Mouse (Mus musculus) hindbrain, embryonic 11.5 days (tissue): Measurements from ENCODE around the gene Ccdc32. TPM values are rescaled to one million over a fixed set of nuclear protein-coding genes. Genes with fewer than 3 reads are reported as not detected.
A peak's percentile ranks its signal among the peaks of the same experiment; 100 is the strongest.

ENCODE experiments used
- ATAC-seq: fragments of 200-750 bp; cut with Nextera tagmentation; 2 replicates; pipeline ENCODE4 v1.8.0; 2017; ENCODE audit warnings: mild to moderate bottlenecking, moderate TSS enrichment, moderate library complexity; ENCODE audit not compliant: low FRiP score
- DNase-seq: peaks from one replicate; pipeline ENCODE4 v3.0.0-alpha.2; 2015; ENCODE audit warnings: low spot score
- H3K27ac ChIP-seq: fragments of 300-500 bp; sonication (generic); 2 replicates; pipeline ENCODE4 v1.5.1; 2014; ENCODE audit warnings: mild to moderate bottlenecking, low read depth, low read length
- H3K27me3 ChIP-seq: fragments of 300-500 bp; sonication (generic); 2 replicates; pipeline ENCODE4 v1.6.1; 2014; ENCODE audit warnings: mild to moderate bottlenecking, low read length, moderate library complexity, mixed read lengths; ENCODE audit not compliant: control insufficient read depth, insufficient read depth
- H3K36me3 ChIP-seq: fragments of 300-500 bp; sonication (generic); 2 replicates; pipeline ENCODE4 v1.6.1; 2014; ENCODE audit warnings: mild to moderate bottlenecking, low read length, moderate library complexity, mixed read lengths; ENCODE audit not compliant: control insufficient read depth, insufficient read depth
- H3K4me1 ChIP-seq: fragments of 300-500 bp; sonication (generic); replicated peaks from 2 replicates; pipeline ENCODE4 v1.6.1; 2014; ENCODE audit warnings: low read length, mixed read lengths; ENCODE audit not compliant: control insufficient read depth, insufficient read depth
- H3K4me2 ChIP-seq: fragments of 300-500 bp; sonication (generic); replicated peaks from 2 replicates; pipeline ENCODE4 v1.6.1; 2014; ENCODE audit warnings: mild to moderate bottlenecking, low read depth, low read length
- H3K4me3 ChIP-seq: fragments of 300-500 bp; sonication (generic); 2 replicates; pipeline ENCODE4 v1.5.1; 2014; ENCODE audit warnings: low read depth, low read length
- H3K9ac ChIP-seq: fragments of 300-500 bp; sonication (generic); 2 replicates; pipeline ENCODE4 v1.6.1; 2014; ENCODE audit warnings: low read depth, low read length
- H3K9me3 ChIP-seq: fragments of 300-500 bp; sonication (generic); 2 replicates; pipeline ENCODE4 v1.6.1; 2016; ENCODE audit warnings: low read length; ENCODE audit not compliant: control insufficient read depth
- WGBS: fragments of 180-500 bp; shearing (Covaris S2); extraction: QIAGEN DNeasy Blood & Tissue Kit; methylation state at CpG from one replicate; pipeline ENCODE4 v1.1.7; 2014; 5-methylcytosine and 5-hydroxymethylcytosine counted together
- polyA plus RNA-seq: library from polyadenylated mRNA; unstranded; fragments of >200 nt; fragmentation: Nextera tagmentation; extraction: Ambion mirVana; gene quantifications from 2 replicates; pipeline ENCODE4 v1.2.1, GENCODE M21; 2014

Gene Ccdc32
- polyA plus RNA-seq, 1 experiment from 2014 or later: 23.3 TPM

DNA sequence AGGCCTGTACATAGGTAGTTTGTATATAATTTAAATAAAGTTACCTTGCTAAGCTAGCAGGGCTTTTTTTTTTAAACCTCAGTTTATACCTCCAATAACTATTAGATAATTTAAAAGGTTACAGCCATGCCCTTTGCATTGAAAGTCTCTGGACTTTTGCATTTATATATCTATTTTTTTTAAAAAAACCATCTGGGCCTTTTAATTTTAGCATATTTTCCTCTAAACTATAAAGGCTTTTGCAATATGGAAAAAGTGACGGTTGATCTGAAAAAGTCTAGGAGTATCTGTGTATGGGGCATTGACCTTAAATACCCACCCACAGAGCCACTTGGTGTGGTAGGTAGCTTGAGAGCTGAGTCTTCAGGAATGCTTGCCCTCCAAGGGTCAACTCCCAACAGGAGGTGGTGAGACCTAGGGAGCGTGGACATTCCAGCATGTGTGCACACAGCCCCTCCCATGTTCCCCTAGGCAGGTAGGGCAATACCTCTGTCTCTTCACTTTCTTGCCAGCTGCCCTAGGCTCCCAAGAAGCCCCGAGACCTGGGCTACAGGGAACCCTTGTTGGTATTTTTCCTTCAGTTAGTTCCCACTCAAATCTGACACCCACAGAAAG is 30.1 kb downstream of the Ccdc32 start:
- H3K4me3 ChIP-seq: no peak overlapping the region
- no peak overlapping the region for H3K27ac ChIP-seq
- DNase-seq (no peak), ATAC-seq (no peak)
- H3K4me2 ChIP-seq: no peak overlapping the region
- H3K9me3 ChIP-seq: no peaks in the 10 kb centered on the region
- no peaks in the 10 kb centered on the region for H3K4me1 ChIP-seq
- WGBS: 54% methylated on average over 3 of the region's 3 CpGs
- no peak overlapping the region for H3K9ac ChIP-seq
- no peaks in the 10 kb centered on the region for H3K36me3 ChIP-seq
- no peaks in the 10 kb centered on the region for H3K27me3 ChIP-seq

DNA sequence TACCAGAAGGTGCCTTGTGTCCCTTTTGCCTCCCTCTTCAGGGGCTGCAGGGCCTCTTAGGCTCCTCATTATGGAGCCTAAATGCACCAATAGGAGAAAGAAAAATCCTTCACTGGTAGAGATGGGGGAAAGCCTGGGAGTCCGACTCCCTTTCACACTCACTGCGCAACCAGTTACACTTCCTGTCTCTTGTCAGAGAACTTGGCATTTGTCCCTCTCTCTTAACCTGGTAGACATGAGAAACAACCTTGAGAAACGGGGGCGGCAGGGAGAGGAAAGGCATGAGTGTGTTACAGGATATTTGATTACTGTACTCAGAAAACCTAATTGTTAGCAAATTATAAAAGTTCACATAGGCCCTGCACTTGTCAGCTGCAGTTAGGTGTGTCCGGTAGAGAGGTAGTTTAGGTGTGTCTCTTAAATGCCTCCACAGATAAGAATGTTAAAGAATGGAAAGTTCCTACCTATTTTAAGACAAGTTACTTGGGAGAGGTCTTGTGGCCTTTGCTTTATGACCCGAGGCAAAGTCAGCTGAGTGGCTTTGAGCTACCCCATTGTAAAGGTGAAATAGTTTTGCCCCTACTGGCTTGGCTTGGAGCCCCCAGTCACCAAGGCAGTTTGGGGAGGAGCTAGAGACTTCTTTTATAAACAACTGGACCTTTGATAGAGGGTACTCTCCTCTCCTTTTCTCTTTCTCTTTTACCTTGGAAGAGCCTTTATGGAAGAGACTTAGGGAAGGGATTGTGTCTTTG is 30.9 kb downstream of the Ccdc32 start:
- WGBS: 83% methylated on average over 6 of the region's 6 CpGs
- no peak overlapping the region for H3K27ac ChIP-seq
- no peaks in the 10 kb centered on the region for H3K4me1 ChIP-seq
- H3K36me3 ChIP-seq: no peaks in the 10 kb centered on the region
- no peak overlapping the region for H3K4me3 ChIP-seq
- no peaks in the 10 kb centered on the region for H3K27me3 ChIP-seq
- no peaks in the 10 kb centered on the region for H3K9me3 ChIP-seq
- no peak overlapping the region for H3K4me2 ChIP-seq
- H3K9ac ChIP-seq: no peak overlapping the region
- no peak for ATAC-seq
- DNase-seq: no peak

DNA sequence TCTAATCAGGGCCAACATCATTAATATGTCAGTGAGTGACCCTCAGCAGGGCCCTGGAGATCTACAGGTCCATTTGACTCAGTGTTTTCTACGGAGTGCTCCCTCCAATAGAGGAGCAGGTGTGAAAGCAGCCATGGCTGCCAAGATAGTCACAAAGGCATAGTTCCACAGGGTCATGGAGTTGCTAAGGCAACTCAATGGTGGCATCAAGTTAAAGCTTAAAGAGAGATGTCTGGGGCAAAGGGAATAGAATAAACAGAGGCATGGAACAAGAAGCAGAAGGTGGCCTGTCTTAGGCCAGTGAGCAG is 32.4 kb downstream of the Ccdc32 start:
- Histone ChIP-seq H3K4me3 (no peak overlapping the region), H3K4me1 (no peaks in the 10 kb centered on the region), H3K9ac (no peak overlapping the region), H3K27ac (no peak overlapping the region), H3K27me3 (no peaks in the 10 kb centered on the region), H3K36me3 (no peaks in the 10 kb centered on the region), H3K9me3 (no peaks in the 10 kb centered on the region), H3K4me2 (no peak overlapping the region)
- no peak for DNase-seq
- WGBS: 31% methylated on average over 1 of the region's 1 CpGs
- ATAC-seq: no peak

DNA sequence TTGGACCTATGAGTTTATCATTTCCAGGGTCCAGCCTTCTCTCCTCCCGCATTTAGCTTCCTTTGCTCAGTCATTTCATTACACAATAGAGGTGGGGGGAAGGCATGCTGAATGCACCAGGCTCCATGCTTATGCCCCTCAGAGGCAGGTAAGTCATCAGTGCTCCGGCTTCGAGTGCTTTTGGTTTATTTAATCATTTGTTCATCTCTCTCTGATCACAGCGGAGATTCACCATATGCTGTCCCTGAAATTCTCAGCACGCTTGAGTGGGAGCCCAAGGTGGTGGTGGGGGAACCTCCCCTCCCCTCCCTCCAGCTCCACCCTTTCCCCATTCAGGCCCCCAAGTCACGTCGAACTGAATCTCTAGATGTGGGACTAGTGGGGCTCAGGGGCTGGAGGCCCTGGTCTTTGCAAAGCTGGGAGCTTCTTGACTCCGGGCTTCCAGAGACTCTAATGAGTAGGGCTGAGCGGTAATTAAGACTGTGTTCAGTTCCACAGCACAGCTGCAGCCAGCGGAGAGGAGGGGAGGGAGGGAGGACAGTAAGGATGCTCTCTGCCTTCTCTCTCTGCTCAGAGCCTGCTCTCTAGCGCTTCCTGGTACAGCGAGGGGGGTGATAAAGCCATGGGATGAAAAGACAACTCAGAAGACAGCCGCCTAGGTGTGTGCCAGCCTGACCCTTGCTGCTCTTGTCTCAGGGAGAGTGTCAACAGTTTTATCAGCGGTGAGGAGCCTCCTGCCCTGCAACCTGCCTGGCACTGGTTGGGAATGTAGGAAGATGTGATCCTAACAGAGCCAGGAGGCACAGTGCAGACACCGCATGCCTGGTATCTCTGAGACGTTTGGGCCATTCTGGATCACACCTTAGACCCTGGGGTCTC is 33.0 kb downstream of the Ccdc32 start:
- no peaks in the 10 kb centered on the region for H3K4me1 ChIP-seq
- DNase-seq (no peak), ATAC-seq (peak; percentile 38; the same call in 1 of the 2 replicates)
- no peaks in the 10 kb centered on the region for H3K36me3 ChIP-seq
- no peak overlapping the region for H3K27ac ChIP-seq
- no peak overlapping the region for H3K4me3 ChIP-seq
- 53% methylated on average over 16 of the region's 16 CpGs for WGBS
- H3K9me3 ChIP-seq: no peaks in the 10 kb centered on the region
- no peak overlapping the region for H3K9ac ChIP-seq
- no peaks in the 10 kb centered on the region for H3K27me3 ChIP-seq
- no peak overlapping the region for H3K4me2 ChIP-seq

DNA sequence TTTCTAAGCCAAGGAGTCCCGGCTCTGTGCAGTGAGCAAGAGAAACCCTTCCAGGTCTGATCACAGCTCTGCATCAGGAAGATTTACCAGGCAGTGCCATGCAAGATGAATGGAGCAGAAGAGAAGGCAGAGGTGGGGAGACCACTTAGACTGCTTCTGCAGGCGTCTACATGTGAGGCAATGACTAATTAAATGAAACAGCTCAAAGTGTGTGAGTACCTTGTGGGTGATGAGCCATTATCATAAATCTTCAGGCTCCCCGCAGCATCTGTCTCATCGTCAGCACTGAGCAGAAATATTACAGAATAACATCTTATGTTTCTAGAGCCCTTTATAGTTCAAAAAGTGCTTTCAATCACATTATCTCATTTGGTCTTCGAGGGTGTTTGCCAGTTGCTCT is 33.7 kb downstream of the Ccdc32 start:
- Histone ChIP-seq H3K27me3 (no peaks in the 10 kb centered on the region), H3K27ac (no peak overlapping the region), H3K36me3 (no peaks in the 10 kb centered on the region), H3K4me1 (no peaks in the 10 kb centered on the region), H3K9me3 (no peaks in the 10 kb centered on the region), H3K4me2 (no peak overlapping the region), H3K9ac (no peak overlapping the region), H3K4me3 (no peak overlapping the region)
- ATAC-seq: no peak
- no peak for DNase-seq
- WGBS: 78% methylated on average over 5 of the region's 5 CpGs

DNA sequence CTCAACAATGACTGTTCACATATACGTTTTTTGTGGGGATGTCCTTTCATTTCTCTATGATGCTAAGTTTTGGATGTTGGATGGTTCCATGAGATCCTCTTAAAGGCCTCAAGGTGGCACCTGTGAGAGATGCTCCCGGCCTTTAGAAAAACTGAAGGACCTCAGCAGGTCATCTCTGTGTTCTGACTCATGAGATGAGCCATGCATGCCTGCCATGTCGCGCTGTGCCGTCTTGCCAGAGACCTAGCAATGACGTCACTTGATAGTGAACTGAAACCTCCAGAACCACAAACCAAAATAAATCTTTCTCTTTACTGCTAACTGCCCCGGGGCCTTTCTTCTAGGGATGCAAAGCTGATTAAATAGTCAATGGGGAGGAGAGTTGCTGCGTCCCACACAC is 45.4 kb downstream of the Ccdc32 start:
- ATAC-seq (no peak), DNase-seq (no peak)
- WGBS: 79% methylated on average over 8 of the region's 8 CpGs
- no peak overlapping the region for H3K27ac ChIP-seq
- H3K27me3 ChIP-seq: no peaks in the 10 kb centered on the region
- H3K4me3 ChIP-seq: no peak overlapping the region
- H3K9me3 ChIP-seq: no peaks in the 10 kb centered on the region
- no peak overlapping the region for H3K4me2 ChIP-seq
- H3K4me1 ChIP-seq: no peaks in the 10 kb centered on the region
- H3K36me3 ChIP-seq: no peaks in the 10 kb centered on the region
- no peak overlapping the region for H3K9ac ChIP-seq

DNA sequence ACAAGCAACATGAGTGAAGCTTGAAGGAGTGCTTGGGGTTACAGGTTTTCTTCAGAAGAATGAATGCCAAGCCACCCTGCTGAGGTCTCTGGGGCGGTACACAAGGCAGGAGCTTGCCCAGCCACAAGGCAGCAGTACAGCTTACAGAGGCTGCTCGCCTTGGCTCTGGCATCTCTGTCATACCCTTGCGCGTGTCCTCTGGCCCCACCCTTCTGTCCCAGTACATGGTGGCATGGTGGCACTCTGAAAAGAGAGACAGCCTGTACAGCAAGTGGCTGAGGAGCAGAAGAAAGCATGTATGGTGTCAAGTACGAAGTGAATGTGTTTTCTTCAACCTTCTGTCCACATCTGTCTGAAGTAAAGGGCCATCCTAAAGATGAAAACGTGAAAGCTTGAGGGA is 48.4 kb downstream of the Ccdc32 start:
- Histone ChIP-seq H3K36me3 (no peaks in the 10 kb centered on the region), H3K27ac (no peak overlapping the region), H3K4me3 (no peak overlapping the region), H3K9me3 (no peaks in the 10 kb centered on the region), H3K9ac (no peak overlapping the region), H3K4me2 (no peak overlapping the region), H3K27me3 (peaks cover 9% of the 10 kb centered on the region), H3K4me1 (no peaks in the 10 kb centered on the region)
- ATAC-seq: no peak
- WGBS: 83% methylated on average over 6 of the region's 6 CpGs
- no peak for DNase-seq

DNA sequence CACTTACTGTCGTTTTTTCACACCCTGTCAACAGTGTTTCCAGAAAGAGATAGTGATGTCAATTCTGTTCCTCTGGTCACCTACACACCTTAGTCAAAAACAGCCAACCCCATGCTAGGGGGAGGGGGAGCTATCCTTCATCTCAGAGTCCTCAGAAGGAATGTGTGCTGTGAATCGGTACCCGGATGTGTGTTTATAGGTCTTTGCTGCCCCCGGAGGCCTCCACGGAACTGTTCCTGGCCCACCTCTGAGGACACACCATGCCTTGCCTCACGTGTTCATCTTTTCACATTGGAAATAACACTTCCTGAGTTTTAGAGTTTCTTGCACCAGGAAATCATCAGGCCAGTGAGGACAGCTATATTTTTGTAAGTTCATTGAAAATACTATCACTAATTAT is 51.1 kb downstream of the Ccdc32 start:
- Histone ChIP-seq H3K9me3 (no peaks in the 10 kb centered on the region), H3K36me3 (no peaks in the 10 kb centered on the region), H3K4me1 (no peaks in the 10 kb centered on the region), H3K9ac (no peak overlapping the region), H3K27ac (no peak overlapping the region), H3K4me3 (no peak overlapping the region), H3K4me2 (no peak overlapping the region), H3K27me3 (peaks cover 31% of the 10 kb centered on the region)
- WGBS: 27% methylated on average over 6 of the region's 6 CpGs
- no peak for ATAC-seq
- DNase-seq: peak; percentile 52
